Mouse (Mus musculus) testis, adult 2 months (tissue): ENCODE results near the gene Rhob. TPM values are rescaled to one million over a fixed set of nuclear protein-coding genes. Genes with fewer than 3 reads are reported as not detected.

Experiments
- H3K27ac ChIP-seq: fragments of 200-500 bp; 2 replicates; pipeline ENCODE4 v1.5.1; 2012; ENCODE audit warnings: low read depth, low read length; ENCODE audit not compliant: control insufficient read depth, insufficient read depth
- H3K27me3 ChIP-seq: fragments of 200-500 bp; 2 replicates; pipeline ENCODE4 v1.6.1; 2012; ENCODE audit warnings: mild to moderate bottlenecking, low read length, moderate library complexity; ENCODE audit not compliant: control insufficient read depth, insufficient read depth
- H3K36me3 ChIP-seq: fragments of 200-500 bp; 2 replicates; pipeline ENCODE4 v1.6.1; 2012; ENCODE audit warnings: mild to moderate bottlenecking, low read length; ENCODE audit not compliant: control insufficient read depth, insufficient read depth
- H3K4me1 ChIP-seq: fragments of 200-500 bp; 2 replicates; pipeline ENCODE4 v1.6.1; 2012; ENCODE audit warnings: low read length; ENCODE audit not compliant: control insufficient read depth, insufficient read depth
- H3K4me3 ChIP-seq: fragments of 200-500 bp; 2 replicates; pipeline ENCODE4 v1.5.1; 2012; ENCODE audit warnings: low read depth, mild to moderate bottlenecking, low read length, moderate library complexity, mixed read lengths; ENCODE audit not compliant: control insufficient read depth
- CTCF ChIP-seq: fragments of 200-500 bp; IDR thresholded peaks from 2 replicates; pipeline ENCODE4 v1.5.1; 2012; ENCODE audit warnings: low read depth, mild to moderate bottlenecking, inconsistent platforms, low read length, moderate library complexity; ENCODE audit not compliant: control insufficient read depth, insufficient read depth, insufficient replicate concordance
- POLR2A ChIP-seq: fragments of 200-500 bp; IDR thresholded peaks from 2 replicates; pipeline ENCODE4 v1.6.1; 2012; ENCODE audit warnings: low read depth, mild to moderate bottlenecking, inconsistent platforms, low read length, moderate library complexity; ENCODE audit not compliant: control insufficient read depth
- polyA plus RNA-seq: library from polyadenylated mRNA; depleted of rRNA; stranded (reverse); fragments of >200 nt; gene quantifications from 2 replicates; pipeline ENCODE4 v1.2.3, GENCODE M21; 2012; rRNA removed

Gene Rhob
- polyA plus RNA-seq, 1 experiment = 21.3 TPM

GRCm38 (mm10) chr12:8450639-8451038, 49.2 kb downstream of the Rhob start:
- TF ChIP-seq POLR2A (no peak), CTCF (no peak)
- Histone ChIP-seq H3K27me3 (no peaks in the 10 kb centered on the region), H3K4me1 (no peaks in the 10 kb centered on the region), H3K4me3 (no peak overlapping the region), H3K36me3 (no peaks in the 10 kb centered on the region), H3K27ac (no peak overlapping the region)

- no peak overlapping the region for H3K27ac ChIP-seq
- H3K36me3 ChIP-seq = no peaks in the 10 kb centered on the region
- TF ChIP-seq CTCF (no peak), POLR2A (no peak)
- H3K4me1 ChIP-seq = no peaks in the 10 kb centered on the region
- H3K4me3 ChIP-seq = no peak overlapping the region
- H3K27me3 ChIP-seq = no peaks in the 10 kb centered on the region
Measured at GRCm38 (mm10) chr12:8450028-8450427, 49.8 kb downstream of the Rhob start.

Other genes with a start within 250 kb of the Rhob start
- gene Gdf7, start 198.1 kb downstream of the Rhob start, polyA plus RNA-seq = 0.06 and 0.18 TPM in 2 replicates
- 1.5 and 1.8 TPM in 2 replicates for gene Hs1bp3, start 186.6 kb downstream of the Rhob start, polyA plus RNA-seq
- gene Slc7a15, start 99.1 kb upstream of the Rhob start, polyA plus RNA-seq = 0.84 and 14.4 TPM in 2 replicates
- gene Pum2, start 174.1 kb upstream of the Rhob start, polyA plus RNA-seq = 29.4 and 32.2 TPM in 2 replicates